In genomic region chr3:39780270-39780669, GRCm38 (mm10) we compare ENCODE assay signal across 18 mouse cellular contexts.
DNase-seq lines count a peak whose midpoint lies in the region; ATAC-seq and TF ChIP-seq lines count a peak whose summit lies in the region.
"Had no signal": no experiment of that assay in that cellular context is flagged by ENCODE, and none has a peak within 500 bp of the region (broad histone marks: within the 10 kb centered on the region; RNA-seq: fewer than 3 reads in every experiment).

No protein-coding gene starts in this region.

- H3K4me2 ChIP-seq in heart, embryonic 12.5 days, result peak overlapping the region; percentile 52
- no peak overlapping the region for H3K4me2 ChIP-seq in intestine, embryonic 16.5 days (ENCODE audit: low read depth, low read length)
- H3K4me2 ChIP-seq in intestine, postnatal 0 days (replicated peaks; ENCODE audit: low read depth), result no peak overlapping the region
- H3K4me2 ChIP-seq in midbrain, embryonic 13.5 days (replicated peaks), result no peak overlapping the region
- H3K4me2 ChIP-seq in midbrain, embryonic 16.5 days (ENCODE audit: low read length), result no peak overlapping the region
- H3K4me2 ChIP-seq: limb, embryonic 15.5 days had no signal

- no peaks in the 10 kb centered on the region for H3K27me3 ChIP-seq in heart, embryonic 12.5 days (replicated peaks)
- H3K27me3 ChIP-seq in intestine, embryonic 16.5 days (replicated peaks; ENCODE audit: control insufficient read depth, insufficient read depth, low read length), result no peaks in the 10 kb centered on the region
- no peaks in the 10 kb centered on the region for H3K27me3 ChIP-seq in intestine, postnatal 0 days (replicated peaks; ENCODE audit: control insufficient read depth, insufficient read depth, low read length)
- H3K27me3 ChIP-seq in midbrain, embryonic 13.5 days, result no peaks in the 10 kb centered on the region
- H3K27me3 ChIP-seq in midbrain, embryonic 16.5 days (ENCODE audit: control insufficient read depth, insufficient read depth, low read depth, low read length), result no peaks in the 10 kb centered on the region
- H3K27me3 ChIP-seq: limb, embryonic 15.5 days had no signal

- no peaks in the 10 kb centered on the region for H3K9me3 ChIP-seq in heart, embryonic 12.5 days (replicated peaks)
- H3K9me3 ChIP-seq in intestine, embryonic 16.5 days (ENCODE audit: control insufficient read depth, low read length), result no peaks in the 10 kb centered on the region
- no peaks in the 10 kb centered on the region for H3K9me3 ChIP-seq in intestine, postnatal 0 days (ENCODE audit: control insufficient read depth)
- no peaks in the 10 kb centered on the region for H3K9me3 ChIP-seq in midbrain, embryonic 13.5 days
- no peaks in the 10 kb centered on the region for H3K9me3 ChIP-seq in midbrain, embryonic 16.5 days (replicated peaks; ENCODE audit: control insufficient read depth, low read length, poor library complexity, severe bottlenecking)
- H3K9me3 ChIP-seq: limb, embryonic 15.5 days had no signal

- 27% methylated on average over 5 of the region's 5 CpGs for WGBS in heart, embryonic 12.5 days
- 51% methylated on average over 5 of the region's 5 CpGs for WGBS in intestine, embryonic 16.5 days
- WGBS in intestine, postnatal 0 days, result 58% methylated on average over 5 of the region's 5 CpGs
- WGBS in midbrain, embryonic 13.5 days, result 46% methylated on average over 5 of the region's 5 CpGs
- WGBS in midbrain, embryonic 16.5 days, result 43% methylated on average over 5 of the region's 5 CpGs

- H3K36me3 ChIP-seq in heart, embryonic 12.5 days, result no peaks in the 10 kb centered on the region
- H3K36me3 ChIP-seq in intestine, embryonic 16.5 days (ENCODE audit: control insufficient read depth, insufficient read depth, low read length), result no peaks in the 10 kb centered on the region
- no peaks in the 10 kb centered on the region for H3K36me3 ChIP-seq in intestine, postnatal 0 days (ENCODE audit: control insufficient read depth, insufficient read depth)
- H3K36me3 ChIP-seq in midbrain, embryonic 13.5 days, result no peaks in the 10 kb centered on the region
- H3K36me3 ChIP-seq in midbrain, embryonic 16.5 days (ENCODE audit: control insufficient read depth, insufficient read depth, low read length), result no peaks in the 10 kb centered on the region
- H3K36me3 ChIP-seq: limb, embryonic 15.5 days had no signal

- no peak overlapping the region for H3K4me3 ChIP-seq in heart, embryonic 12.5 days
- no peak overlapping the region for H3K4me3 ChIP-seq in intestine, embryonic 16.5 days (ENCODE audit: low read length)
- H3K4me3 ChIP-seq in intestine, postnatal 0 days (ENCODE audit: low read depth, low read length), result no peak overlapping the region
- no peak overlapping the region for H3K4me3 ChIP-seq in midbrain, embryonic 13.5 days (replicated peaks)
- no peak overlapping the region for H3K4me3 ChIP-seq in midbrain, embryonic 16.5 days (ENCODE audit: low read depth, low read length)
- H3K4me3 ChIP-seq: limb, embryonic 15.5 days; myocyte had no signal

- intact Hi-C loops in heart, postnatal 14 days (cut with DNase I), result no loop called here
- intact Hi-C loops in left cerebral cortex, postnatal 4 days (cut with DNase I), result no loop called here

- H3K27ac ChIP-seq in heart, embryonic 12.5 days (ENCODE audit: poor library complexity, severe bottlenecking), result peak overlapping the region; percentile 81
- H3K27ac ChIP-seq in intestine, embryonic 16.5 days (ENCODE audit: low read length), result no peak overlapping the region
- H3K27ac ChIP-seq in intestine, postnatal 0 days (ENCODE audit: low read depth, low read length), result no peak overlapping the region
- H3K27ac ChIP-seq in midbrain, embryonic 13.5 days, result no peak overlapping the region
- no peak overlapping the region for H3K27ac ChIP-seq in midbrain, embryonic 16.5 days (ENCODE audit: low read length)
- H3K27ac ChIP-seq: limb, embryonic 15.5 days had no signal

- no peak for TF ChIP-seq CTCF in intestine, postnatal 0 days (IDR thresholded peaks at IDR 0.05; ENCODE audit: low read depth)

- H3K9ac ChIP-seq in heart, embryonic 12.5 days, result no peak overlapping the region
- 0 out of 2 replicates have a peak overlapping the region, but pooled peaks have one; percentile 14 for H3K9ac ChIP-seq in intestine, embryonic 16.5 days (ENCODE audit: low read depth, low read length)
- H3K9ac ChIP-seq in intestine, postnatal 0 days (ENCODE audit: low read depth, low read length), result no peak overlapping the region
- no peak overlapping the region for H3K9ac ChIP-seq in midbrain, embryonic 13.5 days (replicated peaks)
- H3K9ac ChIP-seq in midbrain, embryonic 16.5 days (ENCODE audit: low read depth, low read length), result no peak overlapping the region
- H3K9ac ChIP-seq: limb, embryonic 15.5 days had no signal

- peaks cover 33% of the 10 kb centered on the region for H3K4me1 ChIP-seq in heart, embryonic 12.5 days (replicated peaks)
- 0 out of 2 replicates have a peak, but pooled peaks cover 3% of the 10 kb centered on the region for H3K4me1 ChIP-seq in intestine, embryonic 16.5 days (ENCODE audit: control insufficient read depth, insufficient read depth, low read length)
- no peaks in the 10 kb centered on the region for H3K4me1 ChIP-seq in intestine, postnatal 0 days (replicated peaks; ENCODE audit: control insufficient read depth, insufficient read depth, low read length)
- H3K4me1 ChIP-seq in midbrain, embryonic 13.5 days (replicated peaks), result peaks cover 17% of the 10 kb centered on the region
- H3K4me1 ChIP-seq in midbrain, embryonic 16.5 days (ENCODE audit: control insufficient read depth, insufficient read depth, low read length), result peaks cover 14% of the 10 kb centered on the region

- ATAC-seq in heart, embryonic 12.5 days (ENCODE audit: insufficient number of reproducible peaks, low FRiP score), result peak; percentile 33; the same call in 1 of the 2 replicates
- no peak for ATAC-seq in intestine, embryonic 16.5 days
- no peak for ATAC-seq in intestine, postnatal 0 days
- 0 out of 2 replicates have a peak, but pooled peaks have one; percentile 54 for ATAC-seq in midbrain, embryonic 13.5 days
- ATAC-seq in midbrain, embryonic 16.5 days, result no peak; the same call in 1 of the 2 replicates
- ATAC-seq: activated CD4-positive, CD25-positive, alpha-beta regulatory T cell, adult 4 months; inflammation-experienced regulatory T-cells, adult 6 months had no signal

- DNase-seq in heart, postnatal 14 days, result no peak
- no peak for DNase-seq in left cerebral cortex, postnatal 4 days
- DNase-seq: adrenal gland, postnatal 14 days; cerebellum, adult 11-12 months; cerebellum, postnatal 25 days; gastrocnemius, postnatal 10 days; lung, postnatal 10 days; right cerebral cortex, adult 18-20 months; thymus, adult 18-20 months had no signal

Comparison
In these comparisons a context has a peak if more than half of its experiments do, and no peak if none do; other contexts are left out.
1. ATAC-seq: peak in heart, embryonic 12.5 days (single experiment) and midbrain, embryonic 13.5 days (single experiment); none in intestine, embryonic 16.5 days (single experiment), intestine, postnatal 0 days (single experiment) and midbrain, embryonic 16.5 days (single experiment).